Mouse (Mus musculus): Measurements from ENCODE around the gene 9930111J21Rik2.

GRCm38 (mm10) chr11:49084385-49084784 is 33.3 kb upstream of the 9930111J21Rik2 start:
- TF ChIP-seq POLR2A (IDR thresholded peaks at IDR 0.05; ENCODE audit: control insufficient read depth, extremely low read depth, insufficient read depth, low read length, poor library complexity) (no peak), CTCF (IDR thresholded peaks at IDR 0.05; ENCODE audit: borderline replicate concordance, control insufficient read depth, extremely low read depth, insufficient read depth, low read length, poor library complexity) (no peak)
